Mouse (Mus musculus): Measurements from ENCODE around the gene Map2k4. TPM values are rescaled to one million over a fixed set of nuclear protein-coding genes. Genes with fewer than 3 reads are reported as not detected.

Gene Map2k4
- polyA plus RNA-seq, 1 experiment from 2014 or later = 77.5 TPM

GRCm38 (mm10) chr11:65667348-65667969, 120.6 kb downstream of the Map2k4 start:
- H3K9me3 ChIP-seq = no peaks in the 10 kb centered on the region
- ATAC-seq (ENCODE audit: low FRiP score) = no peak

GRCm38 (mm10) chr11:65664903-65665302, 123.2 kb downstream of the Map2k4 start:
- no peak overlapping the region for H3K9ac ChIP-seq
- no peaks in the 10 kb centered on the region for H3K4me1 ChIP-seq (replicated peaks)
- H3K4me3 ChIP-seq = no peak overlapping the region
- H3K4me2 ChIP-seq = no peak overlapping the region
- WGBS = 69% methylated on average over 6 of the region's 6 CpGs
- no peaks in the 10 kb centered on the region for H3K27me3 ChIP-seq
- no peaks in the 10 kb centered on the region for H3K9me3 ChIP-seq
- ATAC-seq (ENCODE audit: low FRiP score) = no peak
- H3K36me3 ChIP-seq = no peaks in the 10 kb centered on the region
- no peak overlapping the region for H3K27ac ChIP-seq

More at GRCm38 (mm10) chr11:65667348-65667969, 120.6 kb downstream of the Map2k4 start:
- Histone ChIP-seq H3K9ac (no peak overlapping the region), H3K4me3 (no peak overlapping the region), H3K36me3 (no peaks in the 10 kb centered on the region), H3K27ac (no peak overlapping the region), H3K27me3 (no peaks in the 10 kb centered on the region), H3K4me2 (no peak overlapping the region), H3K4me1 (replicated peaks) (no peaks in the 10 kb centered on the region)
- 80% methylated on average over 6 of the region's 6 CpGs for WGBS

- no peaks in the 10 kb centered on the region for H3K9me3 ChIP-seq
- WGBS = 85% methylated on average over 8 of the region's 8 CpGs
- no peaks in the 10 kb centered on the region for H3K4me1 ChIP-seq (replicated peaks)
- ATAC-seq (ENCODE audit: low FRiP score) = no peak
- no peak overlapping the region for H3K9ac ChIP-seq
- H3K36me3 ChIP-seq = no peaks in the 10 kb centered on the region
- H3K27ac ChIP-seq = no peak overlapping the region
- H3K4me2 ChIP-seq = no peak overlapping the region
- H3K4me3 ChIP-seq = no peak overlapping the region
- no peaks in the 10 kb centered on the region for H3K27me3 ChIP-seq
These were observed 126.1 kb downstream of the Map2k4 start for GRCm38 (mm10) chr11:65661790-65662522.

GRCm38 (mm10) chr11:65653932-65654331, 134.2 kb downstream of the Map2k4 start:
- Histone ChIP-seq H3K36me3 (no peaks in the 10 kb centered on the region), H3K27me3 (no peaks in the 10 kb centered on the region), H3K4me2 (no peak overlapping the region), H3K4me3 (no peak overlapping the region), H3K9me3 (no peaks in the 10 kb centered on the region), H3K4me1 (replicated peaks) (no peaks in the 10 kb centered on the region), H3K9ac (no peak overlapping the region), H3K27ac (no peak overlapping the region)
- ATAC-seq (ENCODE audit: low FRiP score) = no peak
- 88% methylated on average over 8 of the region's 8 CpGs for WGBS

- 82% methylated on average over 7 of the region's 7 CpGs for WGBS
- no peaks in the 10 kb centered on the region for H3K4me1 ChIP-seq (replicated peaks)
- no peak overlapping the region for H3K9ac ChIP-seq
- no peak overlapping the region for H3K4me2 ChIP-seq
- no peak for ATAC-seq (ENCODE audit: low FRiP score)
- no peak overlapping the region for H3K4me3 ChIP-seq
- no peaks in the 10 kb centered on the region for H3K27me3 ChIP-seq
- H3K27ac ChIP-seq = no peak overlapping the region
- no peaks in the 10 kb centered on the region for H3K9me3 ChIP-seq
- H3K36me3 ChIP-seq = no peaks in the 10 kb centered on the region
These were observed 136.7 kb downstream of the Map2k4 start for GRCm38 (mm10) chr11:65651426-65651825.

GRCm38 (mm10) chr11:65649956-65650715, 138.0 kb downstream of the Map2k4 start:
- 71% methylated on average over 4 of the region's 4 CpGs for WGBS
- no peak overlapping the region for H3K9ac ChIP-seq
- no peaks in the 10 kb centered on the region for H3K4me1 ChIP-seq (replicated peaks)
- H3K4me2 ChIP-seq = no peak overlapping the region
- no peaks in the 10 kb centered on the region for H3K36me3 ChIP-seq
- no peak overlapping the region for H3K4me3 ChIP-seq
- no peaks in the 10 kb centered on the region for H3K27me3 ChIP-seq
- no peak for ATAC-seq (ENCODE audit: low FRiP score)
- no peaks in the 10 kb centered on the region for H3K9me3 ChIP-seq
- H3K27ac ChIP-seq = no peak overlapping the region

GRCm38 (mm10) chr11:65649469-65649868, 138.6 kb downstream of the Map2k4 start:
- H3K9ac ChIP-seq = no peak overlapping the region
- ATAC-seq (ENCODE audit: low FRiP score) = no peak
- whole genome bisulfite sequencing = 89% methylated on average over 4 of the region's 4 CpGs
- H3K4me1 ChIP-seq (replicated peaks) = no peaks in the 10 kb centered on the region
- H3K36me3 ChIP-seq = no peaks in the 10 kb centered on the region
- H3K9me3 ChIP-seq = no peaks in the 10 kb centered on the region
- H3K27me3 ChIP-seq = no peaks in the 10 kb centered on the region
- no peak overlapping the region for H3K4me3 ChIP-seq
- no peak overlapping the region for H3K4me2 ChIP-seq
- no peak overlapping the region for H3K27ac ChIP-seq

GRCm38 (mm10) chr11:65646314-65646713, 141.8 kb downstream of the Map2k4 start:
- Histone ChIP-seq H3K27ac (no peak overlapping the region), H3K4me3 (no peak overlapping the region), H3K9ac (no peak overlapping the region), H3K27me3 (no peaks in the 10 kb centered on the region), H3K36me3 (no peaks in the 10 kb centered on the region), H3K4me1 (replicated peaks) (no peaks in the 10 kb centered on the region), H3K9me3 (no peaks in the 10 kb centered on the region), H3K4me2 (no peak overlapping the region)
- WGBS = 81% methylated on average over 5 of the region's 5 CpGs
- no peak for ATAC-seq (ENCODE audit: low FRiP score)

GRCm38 (mm10) chr11:65644539-65644938, 143.6 kb downstream of the Map2k4 start:
- no peak for ATAC-seq (ENCODE audit: low FRiP score)
- Histone ChIP-seq H3K9ac (no peak overlapping the region), H3K9me3 (no peaks in the 10 kb centered on the region), H3K27ac (no peak overlapping the region), H3K4me1 (replicated peaks) (no peaks in the 10 kb centered on the region), H3K4me2 (no peak overlapping the region), H3K36me3 (no peaks in the 10 kb centered on the region), H3K27me3 (no peaks in the 10 kb centered on the region), H3K4me3 (no peak overlapping the region)
- 69% methylated on average over 4 of the region's 4 CpGs for WGBS

GRCm38 (mm10) chr11:65640261-65640660, 147.8 kb downstream of the Map2k4 start:
- Histone ChIP-seq H3K4me1 (replicated peaks) (no peaks in the 10 kb centered on the region), H3K27me3 (no peaks in the 10 kb centered on the region), H3K4me3 (no peak overlapping the region), H3K9me3 (no peaks in the 10 kb centered on the region), H3K27ac (no peak overlapping the region), H3K4me2 (no peak overlapping the region), H3K36me3 (no peaks in the 10 kb centered on the region), H3K9ac (no peak overlapping the region)
- 86% methylated on average over 6 of the region's 6 CpGs for WGBS
- ATAC-seq (ENCODE audit: low FRiP score) = no peak

Data from hindbrain, embryonic 13.5 days (tissue).